Mouse (Mus musculus) c-Kit-positive CD71-positive TER-119-negative erythroid progenitor cells, embryonic 14.5 days (primary cell): ENCODE results near the gene Bri3.

Experiments used
- DNase-seq: peaks from one replicate; pipeline ENCODE4 v3.0.0-alpha.2; 2013; ENCODE audit warnings: low read depth

Gene Bri3

GRCm38 (mm10) chr5:144263082-144263481 is 18.8 kb downstream of the Bri3 start:
- DNase-seq, result no peak

DNA sequence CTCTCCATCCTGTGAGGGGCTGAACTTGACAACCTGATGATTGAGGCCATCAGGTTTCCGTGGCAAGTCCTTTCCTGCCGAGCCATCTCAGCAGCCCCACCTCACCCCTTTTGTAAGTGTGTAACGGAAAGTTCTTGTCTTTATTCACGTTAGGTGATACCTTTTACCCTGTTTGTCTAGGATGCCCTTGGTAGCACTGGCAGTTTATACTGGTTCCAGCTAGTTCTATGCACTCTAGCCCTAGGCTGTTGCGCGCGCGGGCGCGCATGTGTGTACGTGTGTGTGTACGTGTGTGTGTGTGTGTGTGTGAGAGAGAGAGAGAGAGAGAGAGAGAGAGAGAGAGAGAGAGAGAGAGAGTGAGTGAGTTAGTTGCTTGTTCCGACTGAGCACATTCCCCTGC is 19.3 kb downstream of the Bri3 start:
- no peak for DNase-seq

- DNase-seq, result peak; percentile 19
Observed at GRCm38 (mm10) chr5:144267535-144268241, 23.5 kb downstream of the Bri3 start.

- no peak for DNase-seq
Observed at GRCm38 (mm10) chr5:144269926-144270325, 25.7 kb downstream of the Bri3 start.

GRCm38 (mm10) chr5:144270420-144270819 is 26.2 kb downstream of the Bri3 start:
- peak; percentile 24 for DNase-seq

DNA sequence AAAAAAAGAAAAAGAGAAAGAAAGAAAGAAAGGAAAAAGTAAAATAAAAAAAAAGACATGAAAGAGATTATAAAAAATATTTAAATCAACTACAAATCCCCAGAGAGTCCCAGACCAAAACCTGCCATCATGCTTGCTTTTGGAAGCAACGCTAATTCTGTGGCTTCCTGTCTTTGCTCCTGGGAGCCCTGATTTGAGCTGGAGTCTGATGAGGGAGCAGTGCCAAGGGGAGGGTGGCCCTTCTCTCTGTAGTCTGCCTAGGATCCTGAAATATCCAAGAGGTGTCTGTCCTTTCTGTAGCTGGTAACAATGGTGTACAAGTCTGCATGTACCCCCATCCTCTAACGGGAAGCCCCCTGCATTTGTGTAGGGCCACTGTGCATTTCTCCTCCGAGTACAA is 26.9 kb downstream of the Bri3 start:
- DNase-seq, result no peak

GRCm38 (mm10) chr5:144271772-144272171 is 27.5 kb downstream of the Bri3 start:
- DNase-seq, result no peak

- no peak for DNase-seq
Observed at GRCm38 (mm10) chr5:144274904-144275303, 30.7 kb downstream of the Bri3 start.

DNA sequence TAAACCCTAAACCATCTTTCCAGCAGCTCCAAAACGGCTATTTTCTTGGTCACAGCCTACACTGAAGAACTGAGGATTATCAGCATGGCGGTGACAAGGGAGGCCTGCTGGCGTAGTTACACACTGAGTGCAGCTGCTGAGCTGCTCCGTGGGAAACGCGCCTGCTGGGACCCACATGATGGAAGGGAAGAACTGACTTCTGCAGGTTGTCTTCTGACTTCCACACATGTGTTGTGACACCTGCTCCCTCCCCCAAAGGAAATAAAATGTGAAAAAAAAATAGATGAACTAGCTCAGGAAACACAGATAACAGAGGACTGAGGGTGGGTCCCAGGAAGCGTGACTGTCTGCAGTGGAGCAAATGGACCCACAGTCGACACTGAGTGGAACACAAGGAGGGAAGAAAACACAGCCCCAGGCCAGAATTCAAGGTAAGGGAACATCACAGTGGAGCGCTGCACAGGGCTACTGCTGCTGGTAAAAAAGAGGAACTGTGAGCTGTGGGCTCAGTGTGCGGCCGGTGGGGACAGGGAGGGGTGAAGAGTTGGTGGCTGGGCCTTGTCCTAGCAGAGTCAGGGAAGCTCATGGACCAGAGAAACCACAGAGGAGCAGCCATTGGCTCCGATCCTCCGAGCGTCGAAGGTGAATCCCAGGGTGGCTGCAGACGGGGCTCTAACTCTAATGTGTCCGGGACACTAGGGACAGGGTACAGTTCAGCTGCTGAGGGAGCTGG is 32.8 kb downstream of the Bri3 start:
- DNase-seq, result no peak

DNA sequence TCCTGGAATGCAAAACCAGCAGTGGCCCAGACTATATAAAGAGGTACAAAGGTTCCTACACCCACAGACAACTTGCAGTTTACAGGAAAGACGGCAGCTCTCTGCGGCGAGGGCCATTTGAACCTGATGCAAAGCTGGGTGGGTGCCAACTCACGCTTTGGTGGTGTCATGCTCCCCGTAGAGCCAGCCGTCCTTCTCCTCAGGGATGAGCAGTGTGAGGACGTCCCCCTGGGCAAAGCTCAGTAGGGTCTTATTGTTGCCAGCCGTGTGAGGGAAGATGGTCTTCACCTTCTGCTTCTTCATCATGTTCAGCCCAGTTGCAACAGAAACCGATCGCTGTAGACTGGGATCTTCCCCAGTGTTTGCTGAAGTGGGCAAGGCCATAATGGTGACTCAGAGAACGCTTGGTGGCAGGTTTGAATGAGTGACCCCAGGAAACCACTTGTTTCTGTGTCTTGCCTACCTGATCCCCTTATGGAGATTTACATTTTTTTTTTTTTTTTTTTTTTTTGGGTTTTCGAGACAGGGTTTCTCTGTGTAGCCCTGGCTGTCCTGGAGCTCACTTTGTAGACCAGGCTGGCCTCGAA is 34.2 kb downstream of the Bri3 start:
- no peak for DNase-seq

- no peak for DNase-seq
Observed at GRCm38 (mm10) chr5:144279081-144279541, 34.9 kb downstream of the Bri3 start.

- no peak for DNase-seq
Observed at GRCm38 (mm10) chr5:144279926-144280325, 35.7 kb downstream of the Bri3 start.

DNA sequence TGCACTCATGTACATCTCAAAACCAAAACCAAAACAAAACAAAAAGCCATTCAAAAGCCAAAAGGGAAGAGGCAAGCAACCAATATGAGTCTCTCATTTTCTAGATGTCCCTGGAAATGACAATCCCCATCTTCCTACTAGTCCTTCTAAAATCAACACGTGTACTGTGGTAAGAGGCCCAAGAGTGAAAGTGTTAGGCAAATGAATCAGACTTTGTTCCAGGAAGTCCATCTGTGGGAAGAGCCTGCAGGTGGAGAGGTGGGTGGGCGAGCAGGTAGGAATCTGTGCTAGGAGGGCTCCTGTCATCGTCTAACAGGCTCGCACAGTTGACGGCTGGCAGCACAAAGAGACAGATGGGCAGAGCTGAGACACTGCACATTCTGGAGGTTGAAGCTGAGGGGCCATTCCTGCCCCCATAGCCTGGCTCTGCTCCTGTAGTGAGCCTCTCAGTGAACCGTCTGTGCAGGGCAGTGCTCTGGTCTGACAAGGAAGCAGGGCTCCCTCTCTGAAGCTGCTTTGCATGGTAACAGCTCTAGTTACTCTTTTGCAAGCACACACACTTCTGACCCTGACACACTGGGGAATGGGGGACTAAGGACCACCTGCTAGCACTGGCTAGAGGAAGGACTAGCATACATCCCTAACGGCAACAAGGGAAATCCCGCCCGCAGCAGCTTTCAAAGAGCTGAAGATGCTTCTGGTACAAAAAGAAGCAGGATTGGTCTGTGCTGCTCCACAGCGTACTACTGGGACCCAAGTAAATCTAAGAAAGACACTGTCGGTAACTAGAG is 38.4 kb downstream of the Bri3 start:
- no peak for DNase-seq

GRCm38 (mm10) chr5:144283551-144284031 is 39.4 kb downstream of the Bri3 start:
- DNase-seq, result no peak

DNA sequence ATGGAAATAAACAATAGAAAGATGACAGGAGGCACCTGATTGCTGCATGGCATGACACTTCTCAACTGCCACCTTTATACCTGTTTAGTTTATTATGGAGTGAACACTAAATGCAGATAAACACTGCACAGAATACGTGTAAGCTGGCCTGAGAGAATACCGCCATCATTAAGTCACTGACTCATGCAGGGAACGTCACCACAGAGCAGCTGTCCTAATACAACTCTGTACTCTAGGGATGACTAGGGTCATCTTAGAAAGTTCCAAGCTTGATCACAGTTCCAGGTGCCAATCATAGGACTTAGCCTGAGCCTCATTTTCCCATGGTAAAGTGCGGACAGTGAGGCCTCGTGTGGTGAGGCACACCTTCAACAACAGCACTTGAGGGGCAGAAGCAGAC is 40.4 kb downstream of the Bri3 start:
- no peak for DNase-seq

GRCm38 (mm10) chr5:144286591-144287266 is 42.5 kb downstream of the Bri3 start:
- no peak for DNase-seq

- DNase-seq, result no peak
Observed at GRCm38 (mm10) chr5:144287267-144287820, 43.1 kb downstream of the Bri3 start.

DNA sequence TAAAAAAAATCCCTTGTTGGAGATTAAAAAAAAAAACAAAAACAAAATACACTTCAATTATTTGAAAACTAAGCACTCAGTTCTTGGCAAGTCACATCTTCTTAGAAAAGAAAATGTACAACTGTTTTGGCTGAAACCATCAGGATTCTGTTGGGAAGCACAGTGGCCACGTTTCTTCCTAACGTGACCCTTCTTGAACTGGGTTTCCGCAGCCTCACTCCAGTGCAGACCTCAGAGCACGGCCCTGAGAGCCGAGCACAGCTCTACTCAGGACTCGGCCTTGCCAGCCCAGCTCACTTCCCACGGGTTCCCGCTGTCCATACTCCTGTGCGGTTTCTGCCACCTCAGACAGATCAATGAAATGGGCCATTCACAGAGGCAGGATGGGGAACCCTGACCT is 44.2 kb downstream of the Bri3 start:
- DNase-seq, result no peak

- no peak for DNase-seq
Observed at GRCm38 (mm10) chr5:144289769-144290440, 45.7 kb downstream of the Bri3 start.

GRCm38 (mm10) chr5:144294908-144295307 is 50.7 kb downstream of the Bri3 start:
- DNase-seq, result no peak

DNA sequence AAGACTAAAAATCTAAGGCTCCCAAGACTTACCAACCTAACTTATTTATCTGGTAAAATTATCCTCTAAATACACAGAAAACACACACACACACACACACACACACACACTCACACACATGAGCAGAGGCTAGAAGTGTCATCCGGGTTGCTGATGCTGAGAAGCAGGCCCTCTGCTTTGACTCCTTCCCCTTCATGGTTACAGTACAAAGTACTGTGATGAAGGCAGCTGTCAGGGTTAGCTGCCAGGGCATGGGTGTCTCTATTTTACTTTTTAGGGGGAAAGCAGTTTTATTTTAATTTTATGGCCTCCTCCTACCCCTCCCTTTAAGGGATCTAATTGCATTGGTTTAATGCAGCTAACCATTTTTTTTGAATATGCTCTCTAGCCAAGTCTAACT is 51.1 kb downstream of the Bri3 start:
- DNase-seq, result no peak
